Mouse (Mus musculus) myocyte (in vitro differentiated cells): ENCODE results near the gene Cnot4. TPM values are rescaled to one million over a fixed set of nuclear protein-coding genes. Genes with fewer than 3 reads are reported as not detected.

Source experiments
- H3K27me3 ChIP-seq: one replicate; pipeline ENCODE4 v1.6.1; 2011; ENCODE audit not compliant: control insufficient read depth, insufficient read depth, insufficient read length
- H3K36me3 ChIP-seq: one replicate; pipeline ENCODE4 v1.6.1; 2011; ENCODE audit not compliant: control insufficient read depth, insufficient read depth
- H3K4me2 ChIP-seq: one replicate; pipeline ENCODE4 v1.6.1; 2011; ENCODE audit warnings: low read depth, control low read depth
- H3K4me3 ChIP-seq: one replicate; pipeline ENCODE4 v1.5.1; 2011; ENCODE audit warnings: mild to moderate bottlenecking, control low read depth, moderate library complexity
- H3K79me2 ChIP-seq: one replicate; pipeline ENCODE4 v1.6.1; 2011; ENCODE audit not compliant: control insufficient read depth, insufficient read depth
- H3ac ChIP-seq: one replicate; pipeline ENCODE4 v1.6.1; 2011; ENCODE audit not compliant: control insufficient read depth, insufficient read length
- CEBPB ChIP-seq: IDR thresholded peaks from 2 replicates; pipeline ENCODE4 v1.6.1; 2011; ENCODE audit warnings: mild to moderate bottlenecking, moderate library complexity; ENCODE audit not compliant: poor library complexity, insufficient read depth, severe bottlenecking
- E2F4 ChIP-seq: IDR thresholded peaks from one replicate; pipeline ENCODE4 v1.6.1; 2011; ENCODE audit warnings: mild to moderate bottlenecking, control low read depth, moderate library complexity; ENCODE audit not compliant: insufficient read depth
- MAX ChIP-seq: IDR thresholded peaks from one replicate; pipeline ENCODE4 v1.6.1; 2011; ENCODE audit warnings: low read depth, mild to moderate bottlenecking, control low read depth
- MYOD1 ChIP-seq, 3 experiments: IDR thresholded peaks; one replicate each; pipeline ENCODE4 v1.6.1; 2011; ENCODE audit warnings: control low read depth in 2 of 3, low read depth in 2 of 3, mild to moderate bottlenecking in 2 of 3, moderate library complexity in 1 of 3; ENCODE audit not compliant: insufficient read length in 2 of 3, control insufficient read depth in 1 of 3
- MYOG ChIP-seq, 3 experiments: IDR thresholded peaks; one replicate each; pipeline ENCODE4 v1.6.1; 2011; ENCODE audit warnings: control low read depth in 2 of 3, low read depth in 2 of 3, mild to moderate bottlenecking in 2 of 3; ENCODE audit not compliant: insufficient read length in 2 of 3, control insufficient read depth in 1 of 3, insufficient read depth in 1 of 3
- POLR2A ChIP-seq: IDR thresholded peaks from one replicate; pipeline ENCODE4 v1.6.1; 2011; ENCODE audit warnings: low read depth, mild to moderate bottlenecking, control low read depth, moderate library complexity; ENCODE audit not compliant: insufficient read length
- POLR2AphosphoS2 ChIP-seq: IDR thresholded peaks from one replicate; pipeline ENCODE4 v1.6.1; 2011; ENCODE audit warnings: low read depth, control low read depth; ENCODE audit not compliant: insufficient read length
- REST ChIP-seq: IDR thresholded peaks from one replicate; pipeline ENCODE4 v1.6.1; 2011; ENCODE audit warnings: mild to moderate bottlenecking, control low read depth, moderate library complexity; ENCODE audit not compliant: insufficient read depth, insufficient read length
- SRF ChIP-seq: IDR thresholded peaks from one replicate; pipeline ENCODE4 v1.6.1; 2011; ENCODE audit warnings: low read depth; ENCODE audit not compliant: control insufficient read depth, insufficient read length
- TCF12 ChIP-seq: IDR thresholded peaks from one replicate; pipeline ENCODE4 v1.6.1; 2011; ENCODE audit warnings: mild to moderate bottlenecking, control low read depth; ENCODE audit not compliant: poor library complexity, insufficient read depth, severe bottlenecking
- TCF3 ChIP-seq: IDR thresholded peaks from one replicate; pipeline ENCODE4 v1.6.1; 2011; ENCODE audit warnings: low read depth, control low read depth; ENCODE audit not compliant: insufficient read length
- USF1 ChIP-seq: IDR thresholded peaks from one replicate; pipeline ENCODE4 v1.6.1; 2011; ENCODE audit warnings: low read depth, mild to moderate bottlenecking, control low read depth, moderate library complexity
- polyA plus RNA-seq: library from polyadenylated mRNA; unstranded; fragments of >200 nt; fragmentation: generic; extraction: Trizol; gene quantifications from one replicate; pipeline ENCODE4 v1.2.1, GENCODE M21; 2012; ENCODE audit warnings: missing spikeins

Cnot4 gene
- polyA plus RNA-seq, 1 experiment: 7.9 TPM

GRCm38 (mm10) chr6:35102457-35102856, 31.1 kb downstream of the Cnot4 start:
- H3K36me3 ChIP-seq: no peaks in the 10 kb centered on the region
- TF ChIP-seq CEBPB: no peak
- TF ChIP-seq SRF: no peak
- no peak for TF ChIP-seq MYOD1 (IDR thresholded peaks at IDR 0.05; ENCODE audit: control insufficient read depth in 1 of 3, insufficient read length in 2 of 3, low read depth in 2 of 3)
- no peak for TF ChIP-seq USF1
- no peak for TF ChIP-seq TCF3
- TF ChIP-seq MYOG (IDR thresholded peaks at IDR 0.05; ENCODE audit: control insufficient read depth in 1 of 3, insufficient read depth in 1 of 3, insufficient read length in 2 of 3, low read depth in 2 of 3): no peak
- TF ChIP-seq REST: no peak
- TF ChIP-seq POLR2A: no peak
- no peak for TF ChIP-seq MAX
- no peak for TF ChIP-seq TCF12
- no peak for TF ChIP-seq E2F4
- TF ChIP-seq POLR2AphosphoS2: no peak
- no peak overlapping the region for H3ac ChIP-seq
- H3K79me2 ChIP-seq: peaks cover 40% of the 10 kb centered on the region
- H3K4me2 ChIP-seq: no peak overlapping the region
- no peaks in the 10 kb centered on the region for H3K27me3 ChIP-seq
- no peak overlapping the region for H3K4me3 ChIP-seq

- Histone ChIP-seq H3K4me2 (no peak overlapping the region), H3ac (no peak overlapping the region), H3K36me3 (peaks cover 9% of the 10 kb centered on the region), H3K79me2 (peaks cover 65% of the 10 kb centered on the region), H3K27me3 (no peaks in the 10 kb centered on the region), H3K4me3 (no peak overlapping the region)
- no peak for TF ChIP-seq E2F4
- no peak for TF ChIP-seq TCF3
- TF ChIP-seq MYOG (IDR thresholded peaks at IDR 0.05; ENCODE audit: control insufficient read depth in 1 of 3, insufficient read depth in 1 of 3, insufficient read length in 2 of 3, low read depth in 2 of 3): no peak
Observed at GRCm38 (mm10) chr6:35084927-35085326, 48.6 kb downstream of the Cnot4 start.

DNA sequence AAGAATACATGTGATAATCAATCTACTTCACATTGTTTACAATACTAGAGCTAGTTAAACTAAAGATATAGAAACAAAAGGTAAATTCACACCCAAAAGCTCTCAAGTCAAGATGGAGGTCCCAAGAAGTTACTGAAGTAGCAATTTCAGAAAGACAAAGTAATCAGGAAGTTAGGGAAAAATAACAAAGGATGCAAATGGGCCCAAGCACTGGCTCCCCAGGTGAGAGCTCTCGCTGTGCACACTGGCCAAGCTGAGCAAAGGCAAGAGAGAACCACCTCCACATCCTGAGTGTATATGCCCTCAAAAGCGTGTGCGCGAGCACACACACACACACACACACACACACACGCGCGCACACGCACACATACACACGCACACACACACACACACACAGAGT, 58.4 kb downstream of the Cnot4 start:
- H3K79me2 ChIP-seq: peaks cover 6% of the 10 kb centered on the region
- no peaks in the 10 kb centered on the region for H3K27me3 ChIP-seq
- no peak overlapping the region for H3ac ChIP-seq
- H3K4me2 ChIP-seq: no peak overlapping the region
- TF ChIP-seq TCF3 (no peak), SRF (no peak), POLR2A (no peak), MAX (no peak)
- no peak overlapping the region for H3K4me3 ChIP-seq
- peaks cover 15% of the 10 kb centered on the region for H3K36me3 ChIP-seq

GRCm38 (mm10) chr6:35071261-35071660, 62.3 kb downstream of the Cnot4 start:
- no peak overlapping the region for H3ac ChIP-seq
- H3K27me3 ChIP-seq: no peaks in the 10 kb centered on the region
- no peak overlapping the region for H3K4me3 ChIP-seq

DNA sequence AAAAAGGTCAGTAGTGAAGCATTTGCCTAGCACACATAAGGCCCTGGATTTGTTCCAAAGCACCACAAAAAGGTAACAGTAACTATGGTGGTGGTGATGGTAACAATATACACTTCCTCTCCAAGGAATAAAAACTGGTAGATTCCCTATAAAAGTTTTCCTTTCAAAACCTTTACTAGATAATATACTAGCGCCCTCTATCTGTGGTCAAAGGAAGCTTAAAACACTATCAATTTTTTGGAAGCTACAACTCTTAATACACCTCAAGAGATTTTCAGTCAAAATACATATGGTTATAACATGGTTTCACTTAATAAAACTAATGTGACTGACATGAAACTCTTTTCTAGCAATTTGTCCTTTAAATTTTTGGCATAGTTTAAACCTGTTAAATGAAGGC, 71.1 kb downstream of the Cnot4 start:
- Histone ChIP-seq H3K36me3 (peaks cover 30% of the 10 kb centered on the region), H3K4me2 (no peak overlapping the region), H3K27me3 (no peaks in the 10 kb centered on the region), H3ac (no peak overlapping the region), H3K4me3 (no peak overlapping the region), H3K79me2 (no peaks in the 10 kb centered on the region)
- no peak for TF ChIP-seq MYOG (IDR thresholded peaks at IDR 0.05; ENCODE audit: control insufficient read depth in 1 of 3, insufficient read depth in 1 of 3, insufficient read length in 2 of 3, low read depth in 2 of 3)
- TF ChIP-seq CEBPB: no peak
- no peak for TF ChIP-seq POLR2A
- TF ChIP-seq TCF12: no peak
- no peak for TF ChIP-seq MAX
- TF ChIP-seq SRF: no peak
- no peak for TF ChIP-seq TCF3
- TF ChIP-seq USF1: no peak

More at GRCm38 (mm10) chr6:35071261-35071660, 62.3 kb downstream of the Cnot4 start:
- Histone ChIP-seq H3K36me3 (peaks cover 24% of the 10 kb centered on the region), H3K79me2 (peaks cover 6% of the 10 kb centered on the region), H3K4me2 (no peak overlapping the region)
- TF ChIP-seq SRF (no peak), TCF12 (no peak), CEBPB (no peak), REST (no peak), MAX (no peak), TCF3 (no peak), MYOG (IDR thresholded peaks at IDR 0.05; ENCODE audit: control insufficient read depth in 1 of 3, insufficient read depth in 1 of 3, insufficient read length in 2 of 3, low read depth in 2 of 3) (no peak), POLR2A (no peak), USF1 (no peak), MYOD1 (IDR thresholded peaks at IDR 0.05; ENCODE audit: control insufficient read depth in 1 of 3, insufficient read length in 2 of 3, low read depth in 2 of 3) (no peak)
